In genomic region chr1:87447183-87448104, GRCm38 (mm10) we compare ENCODE assay signal across 7 mouse cellular contexts. TPM values are rescaled to one million over a fixed set of nuclear protein-coding genes. Genes with fewer than 3 reads are reported as not detected.
DNase-seq lines count a peak whose midpoint lies in the region; ATAC-seq and TF ChIP-seq lines count a peak whose summit lies in the region.

No protein-coding gene starts in this region.

- no peaks in the 10 kb centered on the region for H3K36me3 ChIP-seq in forebrain, embryonic 11.5 days (ENCODE audit: control insufficient read depth, insufficient read depth, low read length)
- H3K36me3 ChIP-seq in kidney, postnatal 0 days (ENCODE audit: insufficient read depth, low read length) = peaks cover 50% of the 10 kb centered on the region

- no peak for TF ChIP-seq POLR2A in lung, adult 2 months (IDR thresholded peaks at IDR 0.05; ENCODE audit: borderline replicate concordance, extremely low read depth, low read depth, low read length)

- no peak overlapping the region for H3K4me2 ChIP-seq in forebrain, embryonic 11.5 days (ENCODE audit: low read depth, low read length, severe bottlenecking)
- no peak overlapping the region for H3K4me2 ChIP-seq in kidney, postnatal 0 days (ENCODE audit: low read length)

- H3K9ac ChIP-seq in forebrain, embryonic 11.5 days (ENCODE audit: low read length) = no peak overlapping the region
- no peak overlapping the region for H3K9ac ChIP-seq in kidney, postnatal 0 days (ENCODE audit: low read depth, low read length)

- no peak for ATAC-seq in forebrain, embryonic 11.5 days (replicated peaks; ENCODE audit: low FRiP score)
- ATAC-seq in kidney, postnatal 0 days (replicated peaks; ENCODE audit: low FRiP score, low read depth) = peak; percentile 69; the same call in 1 of the 2 replicates

- H3K4me3 ChIP-seq in forebrain, embryonic 11.5 days (ENCODE audit: low read depth, low read length) = no peak overlapping the region
- H3K4me3 ChIP-seq in kidney, postnatal 0 days (replicated peaks; ENCODE audit: low read depth, low read length) = no peak overlapping the region
- H3K4me3 ChIP-seq in lung, adult 2 months (replicated peaks; ENCODE audit: extremely low read depth, low read depth, low read length) = no peak overlapping the region

- H3K27ac ChIP-seq in forebrain, embryonic 11.5 days (ENCODE audit: low read depth, low read length) = no peak overlapping the region
- no peak overlapping the region for H3K27ac ChIP-seq in kidney, postnatal 0 days

- no peaks in the 10 kb centered on the region for H3K4me1 ChIP-seq in forebrain, embryonic 11.5 days (replicated peaks; ENCODE audit: control insufficient read depth, insufficient read depth, low read length)
- no peaks in the 10 kb centered on the region for H3K4me1 ChIP-seq in kidney, postnatal 0 days (replicated peaks; ENCODE audit: insufficient read depth, low read length)
- no peaks in the 10 kb centered on the region for H3K4me1 ChIP-seq in lung, adult 2 months (ENCODE audit: control insufficient read depth, insufficient read depth, low read length)

- 41% methylated on average over 5 of the region's 5 CpGs for WGBS in forebrain, embryonic 11.5 days
- WGBS in kidney, postnatal 0 days = 35% methylated on average over 5 of the region's 5 CpGs
- WGBS in lung, adult 2 months = 40% methylated on average over 5 of the region's 5 CpGs

- peak; percentile 78 for TF ChIP-seq CTCF in kidney, postnatal 0 days (IDR thresholded peaks at IDR 0.05; ENCODE audit: low read depth)
- TF ChIP-seq CTCF in lung, adult 2 months (IDR thresholded peaks at IDR 0.05; ENCODE audit: insufficient read depth, low read length) = peak; percentile 68

- H3K9me3 ChIP-seq in forebrain, embryonic 11.5 days (ENCODE audit: control insufficient read depth, low read length) = no peaks in the 10 kb centered on the region
- H3K9me3 ChIP-seq in kidney, postnatal 0 days (replicated peaks; ENCODE audit: low read length) = no peaks in the 10 kb centered on the region

- peak; percentile 81 to 84 for DNase-seq in B cell, adult 2 months
- DNase-seq in CD8-positive naive resting alpha-beta T cell, adult 2 months (ENCODE audit: low read depth in 2 of 2, low spot score in 2 of 2) = peak; percentile 20 to 42
- peak; percentile 42 for DNase-seq in c-Kit-positive CD71-negative TER-119-negative erythroid progenitor cells, embryonic 14.5 days (ENCODE audit: low read depth)
- peak; percentile 79 for DNase-seq in forebrain, embryonic 11.5 days (ENCODE audit: low spot score)
- DNase-seq in kidney, postnatal 0 days (ENCODE audit: low spot score) = peak; percentile 82
- peak; percentile 53 for DNase-seq in lung, adult 2 months
- peak; percentile 73 to 76 for DNase-seq in right cerebral cortex, adult 2 months (ENCODE audit: low spot score in 2 of 2)

- no peaks in the 10 kb centered on the region for H3K27me3 ChIP-seq in forebrain, embryonic 11.5 days (ENCODE audit: control insufficient read depth, insufficient read depth, low read length)
- H3K27me3 ChIP-seq in kidney, postnatal 0 days (ENCODE audit: insufficient read depth, low read length) = no peaks in the 10 kb centered on the region

RNA-seq across cellular contexts. Expression of gene Snorc, which starts 22.6 kb away (rescaled TPM):
- not detected in 2 replicates for polyA plus RNA-seq in forebrain, embryonic 11.5 days (2014; fragmentation: Nextera tagmentation; extraction: Ambion mirVana)
- polyA plus RNA-seq in kidney, postnatal 0 days (2015; fragmentation: Nextera tagmentation; extraction: Ambion mirVana) = not detected in 2 replicates
- 0.34 and 1.4 TPM in 2 replicates for polyA plus RNA-seq in lung, adult 2 months (2012; rRNA removed)

RNA-seq across cellular contexts. Expression of gene Kcnj13, which starts 52.9 kb away (rescaled TPM):
- 0.68 and 1.2 TPM in 2 replicates for polyA plus RNA-seq in forebrain, embryonic 11.5 days (2014; fragmentation: Nextera tagmentation; extraction: Ambion mirVana)
- polyA plus RNA-seq in kidney, postnatal 0 days (2015; fragmentation: Nextera tagmentation; extraction: Ambion mirVana) = 1.6 and 2.2 TPM in 2 replicates
- polyA plus RNA-seq in lung, adult 2 months (2012; rRNA removed) = 8.7 and 14.2 TPM in 2 replicates

Comparison
In these comparisons a context has a peak if more than half of its experiments do, and no peak if none do; other contexts are left out.
1. DNase-seq: peak in every context shown above with its lines; median percentile 82 in B cell, adult 2 months; 82 in kidney, postnatal 0 days; 79 in forebrain, embryonic 11.5 days; 74 in right cerebral cortex, adult 2 months; 53 in lung, adult 2 months; 42 in c-Kit-positive CD71-negative TER-119-negative erythroid progenitor cells, embryonic 14.5 days; 31 in CD8-positive naive resting alpha-beta T cell, adult 2 months.